Mouse (Mus musculus) cerebellum, postnatal 14 days (tissue): ENCODE data around the gene Nradd.
A peak's percentile ranks its signal among the peaks of the same experiment; 100 is the strongest.

ENCODE experiments used
- DNase-seq, 2 experiments: peaks; one replicate each; pipeline ENCODE4 v3.0.0; 2021; ENCODE audit warnings: mixed read lengths in 2 of 2

The Nradd gene

DNA sequence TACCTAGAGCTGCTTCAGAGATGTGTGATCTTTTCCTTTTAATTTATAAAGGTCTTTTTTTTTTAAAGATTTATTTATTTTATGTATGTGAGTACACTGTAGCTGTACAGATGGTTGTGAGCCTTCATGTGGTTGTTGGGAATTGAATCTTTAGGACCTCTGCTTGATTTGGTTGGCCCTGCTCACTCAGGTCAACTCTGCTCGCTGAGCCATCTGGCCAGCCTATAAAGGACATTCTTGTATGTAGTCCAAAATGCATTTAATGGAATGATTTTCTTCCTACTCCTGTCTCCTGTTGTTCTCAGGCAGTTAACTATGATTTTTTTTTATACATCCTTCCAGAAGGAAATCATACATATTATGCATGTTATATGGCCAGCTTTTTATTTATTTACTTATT is 40.7 kb downstream of the Nradd start:
- DNase-seq: peak; percentile 8 to 22

GRCm38 (mm10) chr9:110582161-110582560 is 42.1 kb downstream of the Nradd start:
- DNase-seq: no peak
